Mouse (Mus musculus) heart, embryonic 12.5 days (tissue): ENCODE data around the gene Odf3b. TPM values are rescaled to one million over a fixed set of nuclear protein-coding genes. Genes with fewer than 3 reads are reported as not detected.
A peak's percentile ranks its signal among the peaks of the same experiment; 100 is the strongest.

Experiments used
- ATAC-seq: fragments of 200-750 bp; cut with Nextera tagmentation; 2 replicates; pipeline ENCODE4 v1.8.0; 2017; ENCODE audit warnings: moderate TSS enrichment, moderate library complexity; ENCODE audit not compliant: insufficient number of reproducible peaks, low FRiP score
- H3K27ac ChIP-seq: fragments of 300-500 bp; sonication (generic); 2 replicates; pipeline ENCODE4 v1.5.1; 2016; ENCODE audit warnings: mild to moderate bottlenecking, moderate library complexity; ENCODE audit not compliant: poor library complexity, severe bottlenecking
- H3K27me3 ChIP-seq: fragments of 300-500 bp; sonication (generic); replicated peaks from 2 replicates; pipeline ENCODE4 v1.6.1; 2016; ENCODE audit warnings: mild to moderate bottlenecking, moderate library complexity
- H3K36me3 ChIP-seq: fragments of 300-500 bp; sonication (generic); 2 replicates; pipeline ENCODE4 v1.6.1; 2016; ENCODE audit warnings: mild to moderate bottlenecking, moderate library complexity
- H3K4me1 ChIP-seq: fragments of 300-500 bp; sonication (generic); replicated peaks from 2 replicates; pipeline ENCODE4 v1.6.1; 2016; ENCODE audit warnings: mild to moderate bottlenecking
- H3K4me2 ChIP-seq: fragments of 300-500 bp; sonication (generic); 2 replicates; pipeline ENCODE4 v1.6.1; 2016; ENCODE audit warnings: mild to moderate bottlenecking, moderate library complexity
- H3K4me3 ChIP-seq: fragments of 300-500 bp; sonication (generic); 2 replicates; pipeline ENCODE4 v1.5.1; 2016; ENCODE audit warnings: mild to moderate bottlenecking
- H3K9ac ChIP-seq: fragments of 300-500 bp; sonication (generic); 2 replicates; pipeline ENCODE4 v1.6.1; 2016; ENCODE audit warnings: mild to moderate bottlenecking, moderate library complexity
- H3K9me3 ChIP-seq: fragments of 300-500 bp; sonication (generic); replicated peaks from 2 replicates; pipeline ENCODE4 v1.6.1; 2016; ENCODE audit warnings: mild to moderate bottlenecking, moderate library complexity
- WGBS: fragments of 180-500 bp; shearing (Covaris S2); methylation state at CpG from one replicate; pipeline ENCODE4 v1.1.7; 2016; 5-methylcytosine and 5-hydroxymethylcytosine counted together
- polyA plus RNA-seq: library from polyadenylated mRNA; unstranded; fragments of >200 nt; fragmentation: Nextera tagmentation; extraction: Ambion mirVana; gene quantifications from 2 replicates; pipeline ENCODE4 v1.2.1, GENCODE M21; 2016

Odf3b gene
- polyA plus RNA-seq, 1 experiment from 2014 or later = 0.27 TPM

DNA sequence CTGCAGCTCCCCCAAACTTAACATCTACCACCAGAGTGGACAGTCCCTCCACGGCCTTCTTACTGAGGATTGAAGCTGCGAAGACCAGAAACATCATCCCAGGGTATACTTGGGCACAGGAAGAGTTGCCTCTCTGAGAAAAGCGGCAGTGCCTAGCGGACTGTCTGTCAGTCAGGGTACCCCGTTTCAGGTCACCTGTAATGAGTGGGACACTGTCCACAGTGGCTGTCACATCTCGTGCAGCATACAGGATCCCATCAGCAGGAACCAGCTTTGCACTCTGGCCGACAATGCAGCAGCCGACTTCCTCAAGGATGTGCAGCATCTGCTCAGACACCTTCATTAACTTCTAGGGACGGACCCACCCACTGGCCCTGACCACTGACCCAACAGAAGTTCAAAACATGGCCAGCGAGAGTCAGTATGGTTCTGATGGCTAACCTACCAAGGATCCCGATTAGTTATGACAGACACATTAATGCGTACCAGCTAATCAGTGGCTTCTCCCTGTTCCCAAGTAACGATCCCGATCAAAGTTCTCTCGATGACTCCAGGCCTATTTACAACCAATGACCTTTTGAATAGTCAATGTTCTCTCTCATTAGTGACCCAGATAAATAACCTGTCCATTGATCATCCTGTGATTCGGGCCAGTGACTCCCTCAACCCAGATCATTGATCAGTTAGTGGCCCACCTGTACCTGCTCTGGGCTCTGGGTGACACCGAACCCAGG, 4.1 kb downstream of the Odf3b start:
- Histone ChIP-seq H3K4me3 (no peak overlapping the region), H3K4me1 (peaks cover 38% of the 10 kb centered on the region), H3K27ac (no peak overlapping the region), H3K36me3 (peaks cover 26% of the 10 kb centered on the region), H3K27me3 (peaks cover 38% of the 10 kb centered on the region), H3K9ac (peak overlapping the region; percentile 78; the same call in 1 of the 2 replicates), H3K4me2 (0 out of 2 replicates have a peak overlapping the region, but pooled peaks have one; percentile 85), H3K9me3 (no peaks in the 10 kb centered on the region)
- WGBS = 89% methylated on average over 17 of the region's 17 CpGs
- ATAC-seq = no peak

DNA sequence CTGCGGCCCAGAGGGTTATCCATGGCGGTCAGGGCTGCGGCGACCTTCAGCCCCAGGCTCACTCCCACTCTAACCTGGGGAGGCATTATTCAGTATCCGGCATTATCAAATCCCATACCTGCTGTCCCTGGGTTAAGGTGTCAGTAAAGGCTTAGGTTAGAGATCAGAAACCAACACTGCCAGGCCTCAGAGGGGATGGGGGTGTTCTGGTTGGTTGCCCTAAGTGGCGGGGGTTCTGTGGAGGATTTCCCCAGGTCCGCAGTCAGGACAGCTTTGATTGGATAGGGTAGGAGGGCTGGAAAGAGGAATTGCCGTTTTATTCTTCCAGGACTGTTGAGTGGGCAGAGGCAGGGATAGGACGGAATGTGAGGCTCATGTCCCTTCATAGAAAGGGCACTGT, 4.7 kb downstream of the Odf3b start:
- H3K9ac ChIP-seq = peak overlapping the region; percentile 78

DNA sequence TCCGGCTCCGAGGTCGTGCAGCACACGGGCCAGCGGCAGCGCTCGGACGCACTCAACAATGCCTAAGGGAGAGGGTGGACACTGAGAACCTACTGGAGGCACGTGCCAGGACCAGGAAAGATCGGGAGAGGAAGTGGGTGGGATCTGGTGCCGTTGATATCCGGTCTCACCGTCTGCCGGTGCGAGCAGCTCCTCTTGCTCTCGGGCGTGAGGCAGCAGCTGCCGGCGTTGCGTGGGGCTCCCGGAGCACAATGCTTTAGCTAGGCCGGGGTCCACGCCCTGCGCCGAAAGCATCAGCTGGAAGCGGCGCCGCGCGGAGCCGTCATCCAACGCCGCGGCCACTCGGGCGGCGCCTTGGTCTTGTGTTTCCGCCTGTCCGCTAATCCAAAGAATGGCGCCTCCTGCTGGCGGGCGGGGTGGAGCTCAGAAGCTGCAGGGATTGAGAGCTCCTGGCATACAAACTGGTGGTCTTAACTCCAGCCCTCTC, 5.3 kb downstream of the Odf3b start, which contains the start of gene Sco2:
TSS of gene Sco2 (minus strand) at position 85 of the 487 bp plus-strand sequence.
- ATAC-seq = peak; percentile 78
- WGBS = under 1% methylated on average over 42 of the region's 42 CpGs
- no peaks in the 10 kb centered on the region for H3K9me3 ChIP-seq
- peaks cover 31% of the 10 kb centered on the region for H3K27me3 ChIP-seq
- peak within 1 kb of the TSS; percentile 89 for H3K27ac ChIP-seq
- H3K4me3 ChIP-seq = peak within 1 kb of the TSS; percentile 71
- H3K9ac ChIP-seq = peak within 1 kb of the TSS; percentile 78
- peaks cover 38% of the 10 kb centered on the region for H3K36me3 ChIP-seq
- peaks cover 30% of the 10 kb centered on the region for H3K4me1 ChIP-seq
- H3K4me2 ChIP-seq = peak within 1 kb of the TSS; percentile 85

More for the DNA sequence above, 4.7 kb downstream of the Odf3b start:
- Histone ChIP-seq H3K4me1 (peaks cover 35% of the 10 kb centered on the region), H3K36me3 (peaks cover 32% of the 10 kb centered on the region), H3K27ac (peak overlapping the region; percentile 89; the same call in 1 of the 2 replicates), H3K27me3 (peaks cover 36% of the 10 kb centered on the region), H3K9me3 (no peaks in the 10 kb centered on the region), H3K4me3 (peak overlapping the region; percentile 71), H3K4me2 (peak overlapping the region; percentile 85)
- no peak; the same call in 1 of the 2 replicates for ATAC-seq
- 50% methylated on average over 9 of the region's 9 CpGs for WGBS

DNA sequence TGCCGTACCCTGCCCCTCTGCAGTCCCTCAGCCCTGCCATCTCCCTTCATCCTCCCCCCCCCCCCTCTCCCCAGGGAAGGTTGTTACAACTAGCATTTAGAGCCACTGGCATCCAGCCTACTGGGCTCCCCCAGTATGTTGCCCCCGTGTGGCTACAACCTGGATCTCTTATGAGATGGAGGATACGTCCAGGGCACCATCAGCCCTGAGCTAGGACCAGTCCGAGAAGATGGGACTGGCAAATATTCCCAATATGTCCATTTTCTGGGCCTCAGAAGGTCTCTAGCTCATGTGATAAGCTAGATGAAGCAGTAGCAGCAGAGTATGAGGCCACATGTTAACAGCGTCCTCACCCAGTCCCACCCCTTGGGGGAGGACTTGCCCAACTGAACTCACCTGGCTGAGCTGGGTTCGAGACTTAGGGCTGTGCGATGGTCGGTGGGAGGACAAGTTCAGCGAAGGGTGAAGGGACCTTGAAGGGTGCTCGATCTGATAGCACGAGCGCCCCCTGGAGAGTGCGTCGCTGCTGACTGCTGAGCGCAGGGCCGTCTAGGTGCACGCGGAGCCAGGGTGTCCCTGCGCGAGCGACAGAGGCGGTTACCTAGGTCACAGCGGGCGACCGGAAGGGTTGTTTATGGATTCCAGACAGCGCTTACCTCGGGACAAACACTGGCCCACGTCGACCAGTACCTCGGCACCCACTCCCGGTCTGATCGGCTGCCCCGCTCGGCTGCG, 5.9 kb downstream of the Odf3b start:
- peak overlapping the region; percentile 89 for H3K27ac ChIP-seq
- peak overlapping the region; percentile 85 for H3K4me2 ChIP-seq
- H3K9me3 ChIP-seq = no peaks in the 10 kb centered on the region

DNA sequence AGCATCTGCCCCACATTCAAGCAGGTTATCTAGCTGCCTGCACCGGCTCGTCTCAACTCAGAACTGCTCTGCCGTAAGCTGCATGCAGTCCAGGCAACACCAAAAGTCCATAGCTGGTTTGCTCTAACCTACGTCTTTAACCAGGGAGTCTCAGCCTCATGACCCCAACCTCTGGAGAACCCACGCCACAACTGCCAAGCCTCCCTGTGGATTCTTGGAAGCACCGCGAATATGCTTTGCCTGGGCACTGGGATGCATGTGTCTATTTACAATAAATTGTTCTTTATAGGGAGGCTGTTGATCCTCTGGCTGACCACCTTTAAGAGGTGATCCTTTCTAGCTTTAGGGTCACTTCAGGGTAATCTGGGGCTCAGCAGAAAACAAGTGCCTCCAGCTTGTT, 6.5 kb downstream of the Odf3b start:
- peak overlapping the region; percentile 71 for H3K4me3 ChIP-seq
- WGBS = 83% methylated on average over 7 of the region's 7 CpGs
- peaks cover 50% of the 10 kb centered on the region for H3K36me3 ChIP-seq
- peaks cover 18% of the 10 kb centered on the region for H3K27me3 ChIP-seq
- H3K27ac ChIP-seq = no peak overlapping the region; the same call in 1 of the 2 replicates
- ATAC-seq = no peak
- peaks cover 19% of the 10 kb centered on the region for H3K4me1 ChIP-seq
- no peaks in the 10 kb centered on the region for H3K9me3 ChIP-seq
- peak overlapping the region; percentile 78 for H3K9ac ChIP-seq
- peak overlapping the region; percentile 85 for H3K4me2 ChIP-seq

More for the DNA sequence above, 5.9 kb downstream of the Odf3b start:
- H3K36me3 ChIP-seq = peaks cover 44% of the 10 kb centered on the region
- ATAC-seq = peak; percentile 89
- WGBS = 1% methylated on average over 35 of the region's 35 CpGs
- H3K4me1 ChIP-seq = peaks cover 24% of the 10 kb centered on the region
- peak overlapping the region; percentile 78 for H3K9ac ChIP-seq
- peaks cover 25% of the 10 kb centered on the region for H3K27me3 ChIP-seq
- peak overlapping the region; percentile 71 for H3K4me3 ChIP-seq

DNA sequence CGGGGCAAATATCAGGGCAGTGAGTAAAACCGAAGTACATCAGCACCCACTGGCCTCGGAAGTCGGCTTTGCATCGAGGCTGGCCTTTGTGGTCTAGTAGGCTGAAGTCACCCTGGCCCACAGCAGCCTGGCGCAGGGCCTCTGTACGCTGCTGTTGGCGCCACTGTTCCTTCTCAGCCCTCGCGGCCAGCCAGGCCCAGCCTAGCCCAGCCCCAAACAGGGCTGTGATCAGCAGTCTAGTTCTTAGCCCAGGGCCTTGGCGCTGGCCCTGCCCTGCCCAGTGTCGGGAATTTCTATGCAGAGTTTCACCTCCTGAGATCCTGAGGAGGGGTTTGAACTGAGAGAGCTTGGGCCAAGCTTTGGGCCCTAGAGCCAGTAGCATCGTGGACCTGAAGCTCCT, 7.0 kb downstream of the Odf3b start:
- WGBS = 88% methylated on average over 13 of the region's 13 CpGs
- no peak overlapping the region for H3K9ac ChIP-seq
- no peak overlapping the region for H3K4me3 ChIP-seq
- no peak for ATAC-seq
- no peak overlapping the region for H3K4me2 ChIP-seq
- peaks cover 14% of the 10 kb centered on the region for H3K4me1 ChIP-seq
- H3K9me3 ChIP-seq = no peaks in the 10 kb centered on the region
- peaks cover 14% of the 10 kb centered on the region for H3K27me3 ChIP-seq
- peaks cover 55% of the 10 kb centered on the region for H3K36me3 ChIP-seq
- H3K27ac ChIP-seq = no peak overlapping the region

DNA sequence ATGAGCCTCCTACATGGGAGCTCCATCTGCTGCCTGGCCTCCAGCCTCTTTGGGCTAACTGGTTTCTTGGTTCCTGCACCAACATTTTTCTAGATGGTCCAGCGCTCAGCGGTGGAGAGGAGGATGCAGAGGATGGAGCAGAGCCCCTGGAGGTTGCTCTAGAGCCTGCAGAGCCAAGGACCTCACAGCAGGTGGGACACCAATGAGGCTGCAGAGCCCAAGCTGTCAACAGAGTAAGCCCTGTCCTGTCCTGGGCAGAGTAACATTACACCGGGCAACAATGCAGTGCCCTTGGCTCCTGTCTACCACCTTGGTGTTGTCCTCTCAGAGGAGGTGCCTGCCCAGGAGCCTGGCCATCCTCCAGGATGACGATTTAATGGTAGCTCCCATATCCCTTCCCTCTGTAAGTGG, 13.9 kb downstream of the Odf3b start:
- no peak overlapping the region for H3K27ac ChIP-seq
- H3K36me3 ChIP-seq = peaks cover 99% of the 10 kb centered on the region
- 87% methylated on average over 4 of the region's 4 CpGs for WGBS
- no peak overlapping the region for H3K9ac ChIP-seq
- no peak overlapping the region for H3K4me3 ChIP-seq
- no peak overlapping the region for H3K4me2 ChIP-seq
- H3K9me3 ChIP-seq = no peaks in the 10 kb centered on the region
- ATAC-seq = no peak
- no peaks in the 10 kb centered on the region for H3K27me3 ChIP-seq
- H3K4me1 ChIP-seq = no peaks in the 10 kb centered on the region

DNA sequence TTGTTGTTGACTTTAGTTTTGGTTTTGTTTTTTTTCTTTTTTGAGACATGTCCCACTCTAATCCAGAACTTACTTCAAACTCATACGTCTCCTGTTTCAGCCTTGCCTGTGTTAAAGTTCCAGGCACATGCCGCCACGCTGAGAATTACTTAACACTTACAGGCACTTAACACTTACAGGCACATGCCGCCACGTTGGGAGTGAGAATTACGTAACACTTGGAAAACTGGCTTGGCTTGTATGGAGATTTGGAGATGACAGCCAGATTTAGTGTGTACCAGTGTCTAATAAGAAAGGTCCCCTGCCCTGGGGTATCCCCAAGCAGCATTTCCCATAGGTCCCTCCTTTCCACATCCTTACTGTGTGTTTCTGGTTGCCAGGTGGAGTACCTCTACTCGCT, 16.0 kb downstream of the Odf3b start:
- Histone ChIP-seq H3K9ac (no peak overlapping the region), H3K4me2 (no peak overlapping the region), H3K9me3 (no peaks in the 10 kb centered on the region), H3K36me3 (peaks cover 84% of the 10 kb centered on the region), H3K4me1 (peaks cover 14% of the 10 kb centered on the region), H3K27me3 (no peaks in the 10 kb centered on the region), H3K4me3 (no peak overlapping the region), H3K27ac (no peak overlapping the region)
- ATAC-seq = no peak
- WGBS = 88% methylated on average over 7 of the region's 7 CpGs

DNA sequence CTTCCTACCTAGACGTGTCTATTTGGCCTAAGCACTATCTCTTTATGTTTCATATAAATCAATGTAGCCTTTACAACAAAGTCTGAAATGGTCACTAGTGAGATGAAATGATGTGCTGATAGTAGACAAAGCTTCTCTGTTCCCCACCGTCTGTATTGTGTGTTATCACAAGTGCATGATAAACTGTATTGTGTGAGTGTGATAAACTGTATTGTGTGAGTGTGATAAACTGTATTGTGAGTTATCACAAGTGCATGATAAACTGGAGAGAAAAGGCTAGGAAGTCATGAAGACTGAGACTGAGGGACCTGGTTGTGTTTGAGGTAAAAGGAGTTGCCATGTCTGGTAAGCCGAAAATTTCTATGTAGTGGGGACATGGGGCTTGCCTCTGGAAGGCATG, 20.3 kb downstream of the Odf3b start:
- Histone ChIP-seq H3K9ac (no peak overlapping the region), H3K27ac (no peak overlapping the region), H3K27me3 (no peaks in the 10 kb centered on the region), H3K4me3 (no peak overlapping the region), H3K4me1 (peaks cover 32% of the 10 kb centered on the region), H3K4me2 (no peak overlapping the region), H3K36me3 (peaks cover 46% of the 10 kb centered on the region), H3K9me3 (no peaks in the 10 kb centered on the region)
- 57% methylated on average over 3 of the region's 3 CpGs for WGBS
- ATAC-seq = no peak

DNA sequence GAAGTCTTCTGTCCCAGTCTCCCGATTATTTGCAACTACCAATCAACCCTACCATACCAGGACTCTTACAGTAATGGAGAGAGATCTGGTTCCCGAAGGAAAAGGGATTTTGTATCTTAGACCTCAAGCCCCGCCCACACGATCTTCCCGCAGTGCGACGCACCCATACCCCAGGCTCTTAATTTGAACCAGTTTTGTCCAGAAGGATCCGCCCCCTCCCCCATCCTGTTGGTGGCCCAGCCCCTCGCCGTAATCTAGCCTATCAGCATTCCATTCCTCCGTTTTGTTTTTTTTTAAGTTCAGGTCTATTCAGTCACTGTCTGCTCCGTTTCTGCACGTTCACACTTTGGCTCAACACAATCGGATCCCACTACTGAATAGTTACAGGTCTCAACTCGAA, 22.7 kb downstream of the Odf3b start:
- Histone ChIP-seq H3K9ac (peak overlapping the region; percentile 91), H3K4me2 (peak overlapping the region; percentile 84), H3K27me3 (no peaks in the 10 kb centered on the region), H3K27ac (peak overlapping the region; percentile 91), H3K4me1 (peaks cover 33% of the 10 kb centered on the region), H3K36me3 (peaks cover 47% of the 10 kb centered on the region), H3K9me3 (no peaks in the 10 kb centered on the region), H3K4me3 (peak overlapping the region; percentile 94)
- WGBS = 0% methylated on average over 15 of the region's 15 CpGs
- peak; percentile 70 for ATAC-seq
